Mouse (Mus musculus) forebrain, embryonic 13.5 days (tissue): Measurements from ENCODE around the gene Ifi211. TPM values are rescaled to one million over a fixed set of nuclear protein-coding genes. Genes with fewer than 3 reads are reported as not detected.
"Not testable (repeated sequence)": the region's sequence is repeated elsewhere in the genome, so short reads cannot be mapped to it uniquely, and the experiment has no call there.

Source experiments
- ATAC-seq: fragments of 200-750 bp; cut with Nextera tagmentation; 2 replicates; pipeline ENCODE4 v1.8.0; 2017
- H3K27ac ChIP-seq: fragments of 300-500 bp; sonication (generic); 2 replicates; pipeline ENCODE4 v1.5.1; 2015; ENCODE audit warnings: inconsistent platforms, mild to moderate bottlenecking, moderate library complexity
- H3K27me3 ChIP-seq: fragments of 300-500 bp; sonication (generic); 2 replicates; pipeline ENCODE4 v1.6.1; 2015; ENCODE audit warnings: mild to moderate bottlenecking, inconsistent platforms
- H3K36me3 ChIP-seq: fragments of 300-500 bp; sonication (generic); 2 replicates; pipeline ENCODE4 v1.6.1; 2015; ENCODE audit warnings: mild to moderate bottlenecking, inconsistent platforms; ENCODE audit not compliant: poor library complexity, severe bottlenecking
- H3K4me1 ChIP-seq: fragments of 300-500 bp; sonication (generic); 2 replicates; pipeline ENCODE4 v1.6.1; 2015; ENCODE audit warnings: inconsistent platforms
- H3K4me2 ChIP-seq: fragments of 300-500 bp; sonication (generic); 2 replicates; pipeline ENCODE4 v1.6.1; 2015; ENCODE audit warnings: inconsistent platforms, mild to moderate bottlenecking, moderate library complexity
- H3K4me3 ChIP-seq: fragments of 300-500 bp; sonication (generic); 2 replicates; pipeline ENCODE4 v1.5.1; 2015; ENCODE audit warnings: mild to moderate bottlenecking, inconsistent platforms
- H3K9ac ChIP-seq: fragments of 300-500 bp; sonication (generic); 2 replicates; pipeline ENCODE4 v1.6.1; 2015; ENCODE audit warnings: mild to moderate bottlenecking, inconsistent platforms
- H3K9me3 ChIP-seq: fragments of 300-500 bp; sonication (generic); replicated peaks from 2 replicates; pipeline ENCODE4 v1.6.1; 2016; ENCODE audit warnings: inconsistent platforms
- WGBS: fragments of 180-500 bp; shearing (Covaris S2); methylation state at CpG from one replicate; pipeline ENCODE4 v1.1.7; 2015; 5-methylcytosine and 5-hydroxymethylcytosine counted together
- polyA plus RNA-seq: library from polyadenylated mRNA; unstranded; fragments of >200 nt; fragmentation: Nextera tagmentation; extraction: Ambion mirVana; gene quantifications from 2 replicates; pipeline ENCODE4 v1.2.1, GENCODE M21; 2015

The Ifi211 gene
- polyA plus RNA-seq, 1 experiment from 2014 or later, result 0.12 TPM

DNA sequence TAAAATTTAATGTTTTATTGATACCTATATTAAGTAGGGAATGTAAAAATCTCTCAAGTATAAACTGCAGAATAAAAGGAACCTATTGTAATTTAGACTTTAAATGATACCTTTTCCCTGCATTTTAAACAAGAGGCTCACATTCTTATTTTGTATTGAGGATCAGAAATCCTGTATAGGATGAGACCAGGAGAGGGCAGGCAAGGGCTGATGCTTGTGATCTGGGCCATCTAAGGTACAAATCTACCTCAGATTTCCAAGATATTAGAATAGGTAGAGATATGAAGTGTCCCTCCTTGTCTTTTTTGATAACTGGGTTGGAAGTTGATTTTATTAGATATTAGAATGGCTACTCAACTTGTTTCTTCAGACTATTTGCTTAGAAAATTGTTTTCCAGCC lies 59.1 kb downstream of the Ifi211 start:
- not testable (repeated sequence) for ATAC-seq, H3K27ac ChIP-seq, H3K36me3 ChIP-seq, H3K4me1 ChIP-seq, H3K9me3 ChIP-seq, H3K4me3 ChIP-seq, H3K4me2 ChIP-seq, H3K9ac ChIP-seq, H3K27me3 ChIP-seq

- H3K9ac ChIP-seq, H3K9me3 ChIP-seq, H3K27ac ChIP-seq, ATAC-seq, H3K27me3 ChIP-seq, H3K4me2 ChIP-seq, H3K4me1 ChIP-seq, H3K4me3 ChIP-seq, H3K36me3 ChIP-seq: not testable (repeated sequence)
- WGBS, result 46% methylated on average over 4 of the region's 4 CpGs
These were observed 60.0 kb downstream of the Ifi211 start for GRCm38 (mm10) chr1:173852853-173853252.

Other genes starting within 250 kb of the Ifi211 start
- not detected in 2 replicates for gene Ifi208, start 239.4 kb downstream of the Ifi211 start, polyA plus RNA-seq
- gene Ifi207, start 171.3 kb downstream of the Ifi211 start, polyA plus RNA-seq, result 0.15 and 0.19 TPM in 2 replicates
- 0.28 and 0.37 TPM in 2 replicates for gene Ifi204, start 146.1 kb downstream of the Ifi211 start, polyA plus RNA-seq
- 0.79 and 0.90 TPM in 2 replicates for gene Mndal, start 29.4 kb upstream of the Ifi211 start, polyA plus RNA-seq
- gene Ifi203, start 29.6 kb upstream of the Ifi211 start, polyA plus RNA-seq, result 0.78 and 1.7 TPM in 2 replicates
- not detected in 2 replicates for gene Ifi202b, start 69.7 kb upstream of the Ifi211 start, polyA plus RNA-seq
- gene Ifi205, start 118.8 kb upstream of the Ifi211 start, polyA plus RNA-seq, result not detected in 2 replicates
- gene Olfr433, start 127.7 kb upstream of the Ifi211 start, polyA plus RNA-seq, result not detected in 2 replicates
- gene Olfr432, start 136.2 kb upstream of the Ifi211 start, polyA plus RNA-seq, result not detected in 2 replicates
- gene Olfr430, start 153.6 kb upstream of the Ifi211 start, polyA plus RNA-seq, result not detected in 2 replicates
- gene Olfr429, start 171.3 kb upstream of the Ifi211 start, polyA plus RNA-seq, result not detected in 2 replicates
- gene Olfr427, start 183.8 kb upstream of the Ifi211 start, polyA plus RNA-seq, result not detected in 2 replicates
- gene Olfr231, start 208.1 kb upstream of the Ifi211 start, polyA plus RNA-seq, result not detected in 2 replicates
- gene Olfr424, start 218.5 kb upstream of the Ifi211 start, polyA plus RNA-seq, result not detected in 2 replicates
- 0.04 TPM in 1 of 2 replicates, not detected in the other for gene Olfr420, start 242.6 kb upstream of the Ifi211 start, polyA plus RNA-seq